Mouse (Mus musculus): ENCODE data around the gene Ttn.

GRCm38 (mm10) chr2:77011981-77012380, 29.6 kb upstream of the Ttn start:
- no peak for TF ChIP-seq CTCF (IDR thresholded peaks at IDR 0.05; ENCODE audit: borderline replicate concordance, insufficient read depth, low read length)
- TF ChIP-seq POLR2A (IDR thresholded peaks at IDR 0.05; ENCODE audit: low read depth, low read length), result no peak
